Mouse (Mus musculus): ENCODE data around the gene Hist1h2ad. TPM values are rescaled to one million over a fixed set of nuclear protein-coding genes. Genes with fewer than 3 reads are reported as not detected.

Gene Hist1h2ad
- polyA plus RNA-seq, 1 experiment = 76.8 TPM

GRCm38 (mm10) chr13:23551931-23552914 lies 22.0 kb upstream of the Hist1h2ad start:
- TF ChIP-seq POLR2A (IDR thresholded peaks at IDR 0.05; ENCODE audit: control insufficient read depth, extremely low read depth, insufficient read depth, low read length, poor library complexity) (no peak), CTCF (IDR thresholded peaks at IDR 0.05; ENCODE audit: borderline replicate concordance, control insufficient read depth, extremely low read depth, insufficient read depth, low read length, poor library complexity) (no peak)
- Histone ChIP-seq H3K36me3 (ENCODE audit: control insufficient read depth, insufficient read depth, low read length) (no peaks in the 10 kb centered on the region), H3K27ac (ENCODE audit: control insufficient read depth, insufficient read depth, low read length) (peak overlapping the region; percentile 84), H3K4me1 (replicated peaks; ENCODE audit: control insufficient read depth, insufficient read depth, low read length) (no peaks in the 10 kb centered on the region), H3K27me3 (ENCODE audit: control insufficient read depth, insufficient read depth, low read length) (no peaks in the 10 kb centered on the region), H3K4me3 (ENCODE audit: control insufficient read depth, insufficient read depth, low read length) (no peak overlapping the region)
- DNase-seq = no peak
- WGBS = 52% methylated on average over 8 of the region's 8 CpGs

- TF ChIP-seq CTCF (IDR thresholded peaks at IDR 0.05; ENCODE audit: borderline replicate concordance, control insufficient read depth, extremely low read depth, insufficient read depth, low read length, poor library complexity) (no peak), POLR2A (IDR thresholded peaks at IDR 0.05; ENCODE audit: control insufficient read depth, extremely low read depth, insufficient read depth, low read length, poor library complexity) (no peak)
- no peaks in the 10 kb centered on the region for H3K27me3 ChIP-seq (ENCODE audit: control insufficient read depth, insufficient read depth, low read length)
- H3K27ac ChIP-seq (ENCODE audit: control insufficient read depth, insufficient read depth, low read length) = peak within 1 kb of the TSS; percentile 58; the same call in 1 of the 2 replicates
- H3K4me1 ChIP-seq (replicated peaks; ENCODE audit: control insufficient read depth, insufficient read depth, low read length) = no peaks in the 10 kb centered on the region
- no peak for DNase-seq
- H3K4me3 ChIP-seq (ENCODE audit: control insufficient read depth, insufficient read depth, low read length) = no peak within 1 kb of the TSS
- H3K36me3 ChIP-seq (ENCODE audit: control insufficient read depth, insufficient read depth, low read length) = no peaks in the 10 kb centered on the region
These were observed 21.2 kb upstream of the Hist1h2ad start, which contains the start of gene Hist1h1d for GRCm38 (mm10) chr13:23552962-23553361. TSS of gene Hist1h1d (plus strand) at chr13:23553262.

GRCm38 (mm10) chr13:23554393-23554792 lies 19.8 kb upstream of the Hist1h2ad start:
- Histone ChIP-seq H3K4me3 (ENCODE audit: control insufficient read depth, insufficient read depth, low read length) (no peak overlapping the region), H3K4me1 (replicated peaks; ENCODE audit: control insufficient read depth, insufficient read depth, low read length) (no peaks in the 10 kb centered on the region), H3K27me3 (ENCODE audit: control insufficient read depth, insufficient read depth, low read length) (no peaks in the 10 kb centered on the region), H3K36me3 (ENCODE audit: control insufficient read depth, insufficient read depth, low read length) (no peaks in the 10 kb centered on the region), H3K27ac (ENCODE audit: control insufficient read depth, insufficient read depth, low read length) (no peak overlapping the region; the same call in 1 of the 2 replicates)
- TF ChIP-seq POLR2A (IDR thresholded peaks at IDR 0.05; ENCODE audit: control insufficient read depth, extremely low read depth, insufficient read depth, low read length, poor library complexity) (no peak), CTCF (IDR thresholded peaks at IDR 0.05; ENCODE audit: borderline replicate concordance, control insufficient read depth, extremely low read depth, insufficient read depth, low read length, poor library complexity) (no peak)
- 23% methylated on average over 9 of the region's 9 CpGs for WGBS
- no peak for DNase-seq

GRCm38 (mm10) chr13:23554925-23555838 lies 19.0 kb upstream of the Hist1h2ad start:
- DNase-seq = peak; percentile 88

GRCm38 (mm10) chr13:23555839-23556416 lies 18.3 kb upstream of the Hist1h2ad start:
- Histone ChIP-seq H3K4me3 (ENCODE audit: control insufficient read depth, insufficient read depth, low read length) (peak overlapping the region; percentile 86), H3K27me3 (ENCODE audit: control insufficient read depth, insufficient read depth, low read length) (no peaks in the 10 kb centered on the region), H3K4me1 (replicated peaks; ENCODE audit: control insufficient read depth, insufficient read depth, low read length) (no peaks in the 10 kb centered on the region), H3K27ac (ENCODE audit: control insufficient read depth, insufficient read depth, low read length) (peak overlapping the region; percentile 99), H3K36me3 (ENCODE audit: control insufficient read depth, insufficient read depth, low read length) (no peaks in the 10 kb centered on the region)
- TF ChIP-seq CTCF (IDR thresholded peaks at IDR 0.05; ENCODE audit: borderline replicate concordance, control insufficient read depth, extremely low read depth, insufficient read depth, low read length, poor library complexity) (no peak), POLR2A (IDR thresholded peaks at IDR 0.05; ENCODE audit: control insufficient read depth, extremely low read depth, insufficient read depth, low read length, poor library complexity) (no peak)
- 0% methylated on average over 18 of the region's 18 CpGs for WGBS
- DNase-seq = peak; percentile 71

More at GRCm38 (mm10) chr13:23554925-23555838, 19.0 kb upstream of the Hist1h2ad start:
- Histone ChIP-seq H3K27ac (ENCODE audit: control insufficient read depth, insufficient read depth, low read length) (peak overlapping the region; percentile 99), H3K27me3 (ENCODE audit: control insufficient read depth, insufficient read depth, low read length) (no peaks in the 10 kb centered on the region), H3K4me3 (ENCODE audit: control insufficient read depth, insufficient read depth, low read length) (peak overlapping the region; percentile 86), H3K4me1 (replicated peaks; ENCODE audit: control insufficient read depth, insufficient read depth, low read length) (no peaks in the 10 kb centered on the region), H3K36me3 (ENCODE audit: control insufficient read depth, insufficient read depth, low read length) (no peaks in the 10 kb centered on the region)
- TF ChIP-seq POLR2A (IDR thresholded peaks at IDR 0.05; ENCODE audit: control insufficient read depth, extremely low read depth, insufficient read depth, low read length, poor library complexity) (peak; percentile 98), CTCF (IDR thresholded peaks at IDR 0.05; ENCODE audit: borderline replicate concordance, control insufficient read depth, extremely low read depth, insufficient read depth, low read length, poor library complexity) (no peak)
- under 1% methylated on average over 54 of the region's 54 CpGs for WGBS
